Mouse (Mus musculus) mesoderm, embryonic 11.5 days (tissue): ENCODE results near the gene Rnaset2b.
"Not testable (repeated sequence)": the region's sequence is repeated elsewhere in the genome, so short reads cannot be mapped to it uniquely, and the experiment has no call there.

Experiments used
- DNase-seq: peaks from one replicate; pipeline ENCODE4 v3.0.0-alpha.2; 2012; ENCODE audit warnings: low read depth, low spot score

Rnaset2b gene

GRCm38 (mm10) chr17:6970334-6970733, at the start of gene Rnaset2b:
Rnaset2b (plus strand) TSS chr17:6970634.
- DNase-seq = not testable (repeated sequence)

DNA sequence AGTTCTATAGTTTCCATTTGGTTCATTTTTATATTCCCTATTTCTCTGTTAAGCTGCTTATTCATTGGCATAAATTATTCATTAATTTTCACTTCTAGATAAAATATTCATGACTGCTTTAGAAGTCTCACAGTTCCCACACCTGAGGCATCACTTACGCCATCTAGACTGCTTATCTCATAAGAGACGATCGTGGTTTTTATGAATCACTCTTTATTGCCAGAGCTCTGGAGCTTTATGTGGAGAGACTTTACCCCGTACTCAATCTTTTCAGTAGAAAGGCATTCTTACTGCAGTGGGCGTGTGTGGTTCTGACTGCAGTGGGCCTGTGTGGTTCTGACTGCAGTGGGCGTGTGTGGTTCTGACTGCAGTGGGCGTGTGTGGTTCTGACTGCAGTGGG, 38.8 kb upstream of the Rnaset2b start:
- not testable (repeated sequence) for DNase-seq

GRCm38 (mm10) chr17:6942560-6942959, 27.9 kb upstream of the Rnaset2b start:
- DNase-seq = not testable (repeated sequence)

DNA sequence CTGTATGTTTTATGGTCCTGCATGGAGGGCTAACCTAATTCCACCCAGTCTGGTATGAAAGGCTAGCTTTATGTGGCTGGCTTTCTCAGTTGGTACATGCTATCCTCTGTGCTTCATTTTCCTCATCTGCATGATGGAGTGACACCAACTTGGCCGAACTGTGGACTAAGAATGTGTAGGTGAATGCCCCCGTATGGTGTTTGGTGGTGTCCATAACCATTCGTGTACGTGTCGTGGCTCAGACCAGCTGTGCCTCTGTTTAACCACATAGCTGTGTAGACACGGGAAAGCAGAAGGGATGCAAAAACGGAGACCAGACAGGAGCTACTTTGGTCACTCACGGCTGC, 22.8 kb upstream of the Rnaset2b start:
- DNase-seq = not testable (repeated sequence)

- peak; percentile 86 for DNase-seq
Observed at GRCm38 (mm10) chr17:6947984-6948768, 22.3 kb upstream of the Rnaset2b start, which contains the start of gene Rsph3b. Rsph3b (minus strand) TSS chr17:6948682.

GRCm38 (mm10) chr17:6948769-6949228, 21.6 kb upstream of the Rnaset2b start:
- DNase-seq = not testable (repeated sequence)

- DNase-seq = not testable (repeated sequence)
Observed at GRCm38 (mm10) chr17:6958881-6959280, 11.6 kb upstream of the Rnaset2b start.

GRCm38 (mm10) chr17:6959543-6960259, 10.7 kb upstream of the Rnaset2b start:
- DNase-seq = not testable (repeated sequence)

DNA sequence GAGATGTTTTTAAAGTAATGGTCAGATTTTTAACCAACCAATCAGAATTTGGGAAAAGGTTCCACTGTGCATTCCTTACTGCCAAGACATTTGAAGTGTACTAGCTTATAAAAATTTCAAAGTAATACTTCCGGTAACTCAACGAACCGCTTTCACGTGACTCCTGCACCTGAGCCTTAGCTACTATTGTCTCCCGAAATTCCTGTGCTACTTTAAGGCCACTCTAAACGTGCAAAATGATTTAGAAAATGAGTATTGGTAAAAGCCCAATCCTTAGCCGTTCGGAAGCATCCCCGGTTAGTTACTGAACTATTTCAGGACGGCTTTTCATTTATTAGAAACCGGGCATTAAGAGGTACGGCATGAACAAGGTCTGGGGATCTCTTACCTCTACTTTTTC, 10.1 kb upstream of the Rnaset2b start:
- DNase-seq = not testable (repeated sequence)

- DNase-seq = not testable (repeated sequence)
Observed at GRCm38 (mm10) chr17:6960776-6961175, 9.7 kb upstream of the Rnaset2b start, which contains the start of gene Tagap1. Tagap1 (minus strand) TSS chr17:6961156.

- not testable (repeated sequence) for DNase-seq
Observed at GRCm38 (mm10) chr17:6961181-6962000, 9.0 kb upstream of the Rnaset2b start.

DNA sequence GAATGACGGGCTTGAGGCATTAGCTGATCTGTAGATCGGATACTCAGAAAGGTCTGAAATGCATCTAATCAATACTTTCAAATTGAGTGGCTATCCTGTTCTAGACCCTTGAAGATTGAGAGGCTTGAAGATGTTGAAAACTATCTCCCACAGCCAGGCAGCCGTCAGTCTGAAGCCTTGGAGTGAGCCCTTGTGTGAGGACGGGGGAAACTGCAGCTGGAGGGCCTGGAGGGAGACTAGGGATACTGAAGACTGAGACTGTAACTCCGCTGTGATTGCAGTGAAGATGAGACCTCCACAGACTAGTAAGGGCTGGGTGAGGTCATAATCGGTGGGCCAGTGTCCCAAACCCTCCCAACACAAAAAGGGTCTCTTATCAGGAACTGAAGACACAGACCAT, 8.1 kb upstream of the Rnaset2b start:
- not testable (repeated sequence) for DNase-seq

DNA sequence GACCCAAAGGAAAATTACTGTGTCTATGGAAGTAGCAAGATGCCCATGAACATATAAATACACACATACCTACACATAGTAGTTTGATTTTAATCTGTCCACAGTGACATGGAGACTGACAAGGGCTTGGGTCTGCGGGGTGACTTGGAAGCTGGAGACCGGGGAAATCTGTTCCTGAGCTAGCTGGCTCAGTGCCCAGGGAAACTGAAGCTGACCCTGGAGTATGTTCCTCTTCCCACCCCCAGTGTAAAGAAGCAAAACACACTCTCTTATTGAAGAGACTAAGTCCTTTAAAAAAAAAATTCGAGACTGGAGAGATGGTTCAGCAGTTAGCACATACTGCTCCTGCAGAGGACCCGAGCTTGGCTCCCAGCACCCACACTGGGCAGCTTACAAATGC, 7.5 kb upstream of the Rnaset2b start:
- not testable (repeated sequence) for DNase-seq

- DNase-seq = not testable (repeated sequence)
Observed at GRCm38 (mm10) chr17:6965364-6965763, 5.1 kb upstream of the Rnaset2b start.

- DNase-seq = not testable (repeated sequence)
Observed at GRCm38 (mm10) chr17:6967673-6968072, 2.8 kb upstream of the Rnaset2b start.

- not testable (repeated sequence) for DNase-seq
Observed at GRCm38 (mm10) chr17:6971238-6971637, 804 bp downstream of the Rnaset2b start.

DNA sequence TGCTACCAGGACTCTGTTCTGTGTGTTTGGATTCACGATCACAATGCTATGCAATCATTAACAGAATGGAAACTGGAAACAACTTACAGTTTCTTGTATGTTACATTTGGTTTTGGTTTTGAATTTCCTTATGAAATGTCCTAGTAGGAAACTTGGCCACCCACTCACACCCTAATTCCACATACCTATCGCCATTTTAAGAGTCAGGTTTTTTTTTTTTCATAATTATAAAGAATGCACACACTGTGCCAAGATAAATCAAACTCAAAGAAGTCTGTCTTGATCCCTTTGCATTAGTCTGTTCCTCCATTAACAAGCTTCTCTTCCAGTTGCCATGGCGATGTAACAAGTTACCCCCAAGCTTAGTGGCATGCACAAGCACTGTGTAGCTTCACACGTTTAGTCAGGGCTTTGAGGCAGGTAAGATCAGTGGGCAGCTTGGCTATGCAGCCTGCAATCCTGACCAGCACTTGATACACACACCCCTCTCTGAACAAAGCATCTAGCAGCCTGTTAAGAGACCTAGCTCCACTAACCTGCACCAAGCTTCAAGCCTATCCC, 2.5 kb downstream of the Rnaset2b start:
- DNase-seq = not testable (repeated sequence)

- not testable (repeated sequence) for DNase-seq
Observed at GRCm38 (mm10) chr17:6974985-6975384, 4.6 kb downstream of the Rnaset2b start.

GRCm38 (mm10) chr17:6978287-6979248, 8.1 kb downstream of the Rnaset2b start, which contains the start of gene Gm49721:
Gm49721 (plus strand) TSS chr17:6978904.
- DNase-seq = not testable (repeated sequence)

DNA sequence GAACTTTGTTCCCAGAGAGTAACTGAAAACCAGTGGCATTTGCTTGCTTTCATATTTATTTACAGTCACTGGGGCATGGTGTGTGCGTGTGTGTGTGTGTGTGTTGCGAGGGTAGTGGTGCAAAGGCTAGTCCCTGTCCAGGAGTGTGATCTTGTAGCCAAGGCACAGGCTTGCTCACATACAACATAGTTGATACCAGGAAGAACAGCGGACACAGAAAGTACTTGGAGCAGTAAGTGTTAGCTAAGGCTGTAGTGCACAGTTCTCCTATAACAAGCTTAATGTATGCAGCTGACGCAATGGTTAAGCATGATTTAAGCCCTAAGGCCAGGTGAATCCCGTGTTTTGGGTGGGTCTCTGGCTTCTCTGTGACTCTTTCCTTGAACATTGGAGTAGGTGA, 8.9 kb downstream of the Rnaset2b start:
- DNase-seq = not testable (repeated sequence)
